Mouse (Mus musculus): ENCODE data around the gene Unc13c. TPM values are rescaled to one million over a fixed set of nuclear protein-coding genes. Genes with fewer than 3 reads are reported as not detected.

Gene Unc13c
- total RNA-seq, 1 experiment from 2014 or later = 1.1 TPM

- no peak for DNase-seq
These were observed 343.6 kb downstream of the Unc13c start for GRCm38 (mm10) chr9:73625171-73625570.

- no peak for DNase-seq
These were observed 355.9 kb downstream of the Unc13c start for GRCm38 (mm10) chr9:73612896-73613295.

GRCm38 (mm10) chr9:73603921-73604320 lies 364.8 kb downstream of the Unc13c start:
- no peak for DNase-seq

- DNase-seq = no peak
These were observed 403.2 kb downstream of the Unc13c start for GRCm38 (mm10) chr9:73565558-73565957.

GRCm38 (mm10) chr9:73560037-73560436 lies 408.7 kb downstream of the Unc13c start:
- peak; percentile 87 for DNase-seq

- DNase-seq = peak; percentile 72
These were observed 411.0 kb downstream of the Unc13c start for GRCm38 (mm10) chr9:73557805-73558204.

GRCm38 (mm10) chr9:73555354-73555753 lies 413.4 kb downstream of the Unc13c start:
- DNase-seq = no peak

GRCm38 (mm10) chr9:73472568-73472967 lies 496.2 kb downstream of the Unc13c start:
- DNase-seq = no peak

- DNase-seq = no peak
These were observed 506.7 kb downstream of the Unc13c start for GRCm38 (mm10) chr9:73462027-73462426.

GRCm38 (mm10) chr9:73450009-73450408 lies 518.8 kb downstream of the Unc13c start:
- DNase-seq = no peak

GRCm38 (mm10) chr9:73449216-73449615 lies 519.5 kb downstream of the Unc13c start:
- DNase-seq = no peak

GRCm38 (mm10) chr9:73431925-73432324 lies 536.8 kb downstream of the Unc13c start:
- DNase-seq = no peak

Other genes with a start within 250 kb of the Unc13c start
- 0.07 and 0.08 TPM in 2 replicates for gene Wdr72, start 141.4 kb upstream of the Unc13c start, total RNA-seq (2021)

Data from adrenal gland, postnatal 14 days (tissue).